Mouse (Mus musculus): ENCODE measurements at regions not wholly inside any gene's neighbourhood (a gene's known extent, or its start where the extent isn't known, plus 50 kb on each side); places are given as distances from the start of the nearest gene placed in this dataset.

- ATAC-seq, result no peak
- no peaks in the 10 kb centered on the region for H3K27me3 ChIP-seq
- ChIA-PET CTCF (interaction anchor here (0.7 to 3.6 kb wide), 7 partner anchors 9 to 37 kb away, joined by 3 to 18 read pairs (median 5); no protein-coding TSS in a partner anchor), POLR2A (interaction anchor here (0.6 to 1.0 kb wide), 2 partner anchors 9 to 693 kb away, joined by 3 read pairs; no protein-coding TSS in a partner anchor)
- DNase-seq (ENCODE audit: low read depth, low spot score), result no peak
- in situ Hi-C loops (cut with MboI; ENCODE audit: low pct_unique_long_range_greater_than_20kb), result no loop called here
- TF ChIP-seq CTCF (IDR thresholded peaks at IDR 0.05), result no peak
Observed at GRCm38 (mm10) chr2:117486447-117486846, 143.6 kb upstream of the Rasgrp1 start.

- ChIA-PET POLR2A (no interaction called here), CTCF (no interaction called here)
- ATAC-seq (no peak), DNase-seq (ENCODE audit: low read depth, low spot score) (no peak)
- in situ Hi-C loops (cut with MboI; ENCODE audit: low pct_unique_long_range_greater_than_20kb), result no loop called here
- H3K27me3 ChIP-seq, result no peaks in the 10 kb centered on the region
- no peak for TF ChIP-seq CTCF (IDR thresholded peaks at IDR 0.05)
Observed at GRCm38 (mm10) chr2:117498565-117498964, 155.8 kb upstream of the Rasgrp1 start.

- ChIA-PET CTCF (interaction anchor here (1.0 to 1.4 kb wide), 4 partner anchors 26 to 610 kb away, joined by 3 read pairs; no protein-coding TSS in a partner anchor), POLR2A (no interaction called here)
- TF ChIP-seq CTCF (IDR thresholded peaks at IDR 0.05), result no peak
- in situ Hi-C loops (cut with MboI; ENCODE audit: low pct_unique_long_range_greater_than_20kb), result no loop called here
- no peaks in the 10 kb centered on the region for H3K27me3 ChIP-seq
- DNase-seq (ENCODE audit: low read depth, low spot score) (no peak), ATAC-seq (no peak)
Observed at GRCm38 (mm10) chr2:117502611-117503010, 159.8 kb upstream of the Rasgrp1 start.

- TF ChIP-seq CTCF (IDR thresholded peaks at IDR 0.05), result no peak
- no peak for ATAC-seq
- ChIA-PET POLR2A (no interaction called here), CTCF (interaction anchor here (1.1 to 1.3 kb wide), 2 partner anchors 10 to 13 kb away, joined by 3 read pairs; no protein-coding TSS in a partner anchor)
- no peaks in the 10 kb centered on the region for H3K27me3 ChIP-seq
- in situ Hi-C loops (cut with MboI; ENCODE audit: low pct_unique_long_range_greater_than_20kb), result no loop called here
- DNase-seq (ENCODE audit: low read depth, low spot score), result no peak
Observed at GRCm38 (mm10) chr2:117511737-117512136, 168.9 kb upstream of the Rasgrp1 start.

GRCm38 (mm10) chr2:117512551-117512950 lies 169.8 kb upstream of the Rasgrp1 start:
- CTCF ChIA-PET, result interaction anchor here (1.1 to 1.7 kb wide), 2 partner anchors 8 to 11 kb away, joined by 3 to 4 read pairs; no protein-coding TSS in a partner anchor
- DNase-seq (ENCODE audit: low read depth, low spot score) (no peak), ATAC-seq (no peak)
- in situ Hi-C loops (cut with MboI; ENCODE audit: low pct_unique_long_range_greater_than_20kb), result no loop called here
- TF ChIP-seq CTCF (IDR thresholded peaks at IDR 0.05), result no peak
- POLR2A ChIA-PET, result no interaction called here
- no peaks in the 10 kb centered on the region for H3K27me3 ChIP-seq

GRCm38 (mm10) chr2:117524437-117524836 lies 181.6 kb upstream of the Rasgrp1 start:
- ChIA-PET CTCF (interaction anchor here (1.2 kb wide), 1 partner anchor 13 kb away, joined by 3 read pairs; no protein-coding TSS in a partner anchor), POLR2A (no interaction called here)
- ATAC-seq (no peak), DNase-seq (ENCODE audit: low read depth, low spot score) (no peak)
- in situ Hi-C loops (cut with MboI; ENCODE audit: low pct_unique_long_range_greater_than_20kb), result no loop called here
- no peaks in the 10 kb centered on the region for H3K27me3 ChIP-seq
- TF ChIP-seq CTCF (IDR thresholded peaks at IDR 0.05), result no peak

- POLR2A ChIA-PET, result no interaction called here
- no peak for DNase-seq (ENCODE audit: low read depth, low spot score)
- CTCF ChIA-PET, result no interaction called here
- TF ChIP-seq CTCF (IDR thresholded peaks at IDR 0.05), result no peak
- in situ Hi-C loops (cut with MboI; ENCODE audit: low pct_unique_long_range_greater_than_20kb), result no loop called here
- ATAC-seq, result no peak
- H3K27me3 ChIP-seq, result no peaks in the 10 kb centered on the region
Observed at GRCm38 (mm10) chr2:117538865-117539264, 196.1 kb upstream of the Rasgrp1 start.

GRCm38 (mm10) chr2:117539285-117539684 lies 196.5 kb upstream of the Rasgrp1 start:
- POLR2A ChIA-PET, result no interaction called here
- TF ChIP-seq CTCF (IDR thresholded peaks at IDR 0.05), result no peak
- DNase-seq (ENCODE audit: low read depth, low spot score) (no peak), ATAC-seq (no peak)
- H3K27me3 ChIP-seq, result no peaks in the 10 kb centered on the region
- in situ Hi-C loops (cut with MboI; ENCODE audit: low pct_unique_long_range_greater_than_20kb), result no loop called here
- CTCF ChIA-PET, result no interaction called here

GRCm38 (mm10) chr2:117541471-117541870 lies 198.7 kb upstream of the Rasgrp1 start:
- no peaks in the 10 kb centered on the region for H3K27me3 ChIP-seq
- DNase-seq (ENCODE audit: low read depth, low spot score) (peak; percentile 64), ATAC-seq (no peak)
- CTCF ChIA-PET, result interaction anchor here (0.6 to 1.9 kb wide), 11 partner anchors 10 to 698 kb away, joined by 3 to 7 read pairs (median 4); no protein-coding TSS in a partner anchor
- in situ Hi-C loops (cut with MboI; ENCODE audit: low pct_unique_long_range_greater_than_20kb), result loop anchor here (5.0 to 10.0 kb wide), 6 partner anchors 79 to 701 kb away; partner anchors contain the start of gene Thbs1
- peak; percentile 86 for TF ChIP-seq CTCF (IDR thresholded peaks at IDR 0.05)
- POLR2A ChIA-PET, result no interaction called here

- ATAC-seq (peak; percentile 69), DNase-seq (ENCODE audit: low read depth, low spot score) (peak; percentile 43)
- H3K27me3 ChIP-seq, result no peaks in the 10 kb centered on the region
- TF ChIP-seq CTCF (IDR thresholded peaks at IDR 0.05), result no peak
- ChIA-PET CTCF (interaction anchor here (1.3 to 1.9 kb wide), 8 partner anchors 9 to 697 kb away, joined by 3 to 7 read pairs (median 4); no protein-coding TSS in a partner anchor), POLR2A (interaction anchor here (0.5 to 0.9 kb wide), 2 partner anchors 333 to 543 kb away, joined by 3 to 4 read pairs; no protein-coding TSS in a partner anchor)
- in situ Hi-C loops (cut with MboI; ENCODE audit: low pct_unique_long_range_greater_than_20kb), result loop anchor here (5.0 to 10.0 kb wide), 6 partner anchors 80 to 700 kb away; partner anchors contain the start of gene Thbs1
Observed at GRCm38 (mm10) chr2:117542298-117542697, 199.5 kb upstream of the Rasgrp1 start.

- no peak for DNase-seq (ENCODE audit: low read depth, low spot score)
- in situ Hi-C loops (cut with MboI; ENCODE audit: low pct_unique_long_range_greater_than_20kb), result loop anchor here (5.0 to 10.0 kb wide), 6 partner anchors 81 to 699 kb away; partner anchors contain the start of gene Thbs1
- no peaks in the 10 kb centered on the region for H3K27me3 ChIP-seq
- TF ChIP-seq CTCF (IDR thresholded peaks at IDR 0.05), result peak; percentile 49
- CTCF ChIA-PET, result interaction anchor here (1.3 kb wide), 1 partner anchor 105 kb away, joined by 3 read pairs; no protein-coding TSS in a partner anchor
- no peak for ATAC-seq
- POLR2A ChIA-PET, result interaction anchor here (0.9 kb wide), 1 partner anchor 542 kb away, joined by 3 read pairs; no protein-coding TSS in a partner anchor
Observed at GRCm38 (mm10) chr2:117543301-117543782, 200.5 kb upstream of the Rasgrp1 start.
